Mouse (Mus musculus): ENCODE results near the gene Rbp3. TPM values are rescaled to one million over a fixed set of nuclear protein-coding genes. Genes with fewer than 3 reads are reported as not detected.

The Rbp3 gene
- total RNA-seq, 2 experiments from 2014 or later, result not detected

DNA sequence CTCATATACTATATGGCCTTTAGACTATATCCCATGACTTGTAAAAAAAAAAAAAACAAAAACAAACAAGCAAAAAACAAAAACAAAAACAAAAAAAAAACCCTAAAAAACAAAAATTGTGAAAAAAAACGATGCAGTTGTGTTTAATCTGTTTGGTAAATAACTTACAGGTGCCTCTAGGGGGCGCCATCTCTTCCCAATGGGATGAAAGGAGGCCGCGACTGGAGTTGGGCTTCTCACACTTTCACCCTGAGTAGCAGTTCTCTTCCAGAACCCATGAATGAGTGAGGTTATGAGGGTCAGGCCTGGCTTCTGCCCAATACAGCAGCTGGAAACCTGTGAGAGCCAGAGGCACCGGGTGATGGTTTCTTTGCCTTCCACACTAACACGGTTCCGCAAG is 11.9 kb downstream of the Rbp3 start:
- no peak for DNase-seq
- intact Hi-C loops (cut with DNase I), result no loop called here

GRCm38 (mm10) chr14:33972679-33973078 is 18.9 kb downstream of the Rbp3 start:
- intact Hi-C loops (cut with DNase I), result no loop called here
- DNase-seq, result no peak

DNA sequence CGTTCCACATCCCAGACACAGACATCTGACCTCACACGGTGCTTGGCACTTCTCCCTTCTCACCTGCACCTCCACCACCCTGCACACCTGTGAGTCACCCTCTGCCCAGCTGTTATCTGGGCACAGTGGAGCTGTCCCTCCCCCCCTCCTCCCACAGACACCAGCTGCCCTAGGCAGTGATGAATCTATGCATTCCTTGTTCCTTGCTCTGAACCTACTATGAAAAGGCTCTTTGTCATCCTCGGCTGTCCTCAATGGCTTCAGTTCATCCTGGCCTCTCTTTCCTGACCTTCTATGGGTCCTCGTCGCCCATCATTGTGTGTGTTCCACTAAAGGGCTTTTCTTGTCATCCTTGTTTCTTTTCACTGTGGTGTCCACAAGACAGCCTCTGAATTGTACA is 20.9 kb downstream of the Rbp3 start:
- intact Hi-C loops (cut with DNase I), result no loop called here
- DNase-seq, result no peak

DNA sequence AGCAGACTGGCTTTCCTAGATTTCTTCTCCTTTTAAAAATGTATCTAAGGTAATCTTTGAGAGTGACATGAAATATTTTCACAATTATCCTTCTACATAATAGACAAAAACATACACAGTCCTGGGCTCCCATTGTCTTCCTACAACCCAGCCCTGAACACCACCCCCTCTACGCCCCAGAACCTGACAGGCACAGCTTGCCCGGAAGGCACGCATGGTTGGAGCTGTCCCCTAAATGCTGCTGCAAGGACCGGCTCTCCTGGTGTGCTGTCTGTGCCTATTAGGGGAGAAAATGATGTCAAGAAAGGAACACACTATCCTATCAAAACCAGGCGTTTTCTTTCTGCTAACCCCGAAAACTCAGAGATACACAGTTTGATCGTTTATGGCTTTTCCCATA is 23.9 kb downstream of the Rbp3 start:
- intact Hi-C loops (cut with DNase I), result no loop called here
- no peak for DNase-seq

DNA sequence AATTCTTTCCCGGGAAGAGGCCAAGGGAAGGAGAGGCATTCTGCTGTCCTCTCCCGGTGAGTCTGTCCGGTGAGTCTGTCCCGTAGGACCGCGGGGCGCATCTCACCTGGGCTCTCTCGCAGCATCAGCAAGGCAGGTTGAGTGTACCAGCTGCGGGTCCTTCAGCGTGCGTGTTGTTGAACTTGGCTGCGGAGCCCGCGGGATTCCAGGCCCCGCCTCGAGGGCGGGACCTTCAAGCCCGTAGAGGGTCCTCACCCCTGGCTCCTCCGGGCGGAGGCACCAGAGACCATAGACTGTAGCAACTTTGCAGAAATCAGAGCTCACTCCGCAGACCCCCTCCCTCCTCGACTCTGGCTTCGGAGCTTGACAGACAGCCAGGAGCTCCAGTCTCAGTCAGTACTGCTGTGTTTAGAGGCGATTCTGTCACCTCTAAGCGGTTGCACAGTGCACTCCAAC is 24.8 kb downstream of the Rbp3 start, which contains the start of gene Zfp488:
TSS of gene Zfp488 (minus strand) at position 161 of the 456 bp plus-strand sequence.
- no peak for DNase-seq
- intact Hi-C loops (cut with DNase I), result no loop called here

GRCm38 (mm10) chr14:33989201-33989600 is 35.4 kb downstream of the Rbp3 start:
- DNase-seq, result no peak
- intact Hi-C loops (cut with DNase I), result no loop called here

DNA sequence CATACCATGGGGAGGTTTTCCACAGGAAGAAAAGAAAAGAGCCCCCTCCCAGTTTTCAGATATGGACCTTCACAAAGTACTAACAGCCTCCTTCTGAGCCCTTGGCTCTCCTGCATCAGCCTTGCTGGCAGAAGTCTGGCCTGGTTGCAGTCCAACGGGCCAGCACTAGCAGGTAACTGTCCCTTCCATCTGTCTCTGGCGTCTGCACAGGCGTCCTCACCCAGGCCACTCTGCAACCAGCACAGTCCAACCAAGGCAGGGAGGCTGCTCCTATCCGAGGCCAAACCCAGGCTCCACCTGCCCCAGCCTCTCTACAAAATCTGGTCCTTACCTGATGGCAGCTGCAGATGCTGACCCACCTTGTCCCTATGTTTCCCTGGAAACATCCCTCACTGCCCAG is 38.2 kb downstream of the Rbp3 start:
- DNase-seq, result no peak
- intact Hi-C loops (cut with DNase I), result no loop called here

GRCm38 (mm10) chr14:33993051-33993450 is 39.2 kb downstream of the Rbp3 start:
- no peak for DNase-seq

DNA sequence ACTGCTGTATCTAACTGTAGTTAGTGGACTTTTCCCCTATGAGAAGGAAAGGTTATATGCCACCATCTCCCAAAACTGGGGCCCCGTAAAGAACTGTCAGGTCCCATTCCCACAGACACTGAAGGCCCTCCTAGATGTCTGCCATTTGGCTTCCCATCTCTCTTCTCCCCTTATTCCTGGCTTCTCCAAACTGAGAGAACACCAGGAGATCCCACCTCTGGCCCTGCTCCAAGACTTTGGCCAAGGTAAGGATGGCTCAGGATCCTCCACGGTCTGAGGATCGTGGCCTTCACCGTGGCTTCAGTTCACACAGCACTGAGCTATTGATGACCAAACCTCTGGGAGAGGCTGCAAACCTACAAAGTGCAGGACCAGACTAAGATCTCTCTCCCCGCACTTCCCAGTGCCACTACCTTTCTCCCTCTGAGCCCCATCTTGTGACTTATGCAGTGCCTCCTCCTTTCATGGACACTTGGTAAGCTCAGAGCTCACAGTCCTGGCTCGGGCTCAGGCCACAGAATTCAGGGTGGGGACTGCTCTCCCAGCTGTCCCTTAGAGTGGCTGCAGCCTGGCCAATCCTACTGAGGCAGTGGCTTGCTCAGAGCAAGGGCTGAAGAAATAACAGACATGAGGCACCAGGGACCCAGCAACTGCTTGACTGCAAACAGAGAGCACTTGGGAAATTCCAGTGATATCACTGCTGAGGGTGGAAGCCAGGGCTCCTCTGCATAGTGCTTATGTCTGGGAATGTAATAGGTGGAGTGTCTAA is 39.9 kb downstream of the Rbp3 start:
- no peak for DNase-seq
- intact Hi-C loops (cut with DNase I), result no loop called here

More at GRCm38 (mm10) chr14:33993051-33993450, 39.2 kb downstream of the Rbp3 start:
- intact Hi-C loops (cut with DNase I), result no loop called here

GRCm38 (mm10) chr14:33997427-33997826 is 43.6 kb downstream of the Rbp3 start:
- DNase-seq, result no peak
- intact Hi-C loops (cut with DNase I), result no loop called here

DNA sequence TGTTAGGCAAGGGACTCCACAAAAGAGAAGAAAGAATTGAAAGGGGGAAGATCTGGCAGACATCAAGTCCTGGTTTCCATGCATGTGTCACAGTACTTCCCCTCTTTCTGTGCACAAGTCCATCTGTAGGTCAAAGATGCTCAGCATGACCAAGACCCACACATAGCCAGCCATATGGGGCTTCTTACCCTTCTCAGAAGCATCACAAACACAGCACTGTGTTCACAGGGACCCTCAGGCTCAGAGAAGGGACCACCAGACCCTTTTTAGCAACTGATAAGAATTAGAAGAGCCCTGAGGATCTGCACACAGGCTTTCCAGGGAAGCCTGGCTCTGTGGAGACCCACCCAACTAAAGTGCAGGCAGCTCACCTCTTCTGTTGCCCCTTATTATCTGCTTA is 46.3 kb downstream of the Rbp3 start:
- DNase-seq, result no peak
- intact Hi-C loops (cut with DNase I), result no loop called here

GRCm38 (mm10) chr14:34001445-34001844 is 47.6 kb downstream of the Rbp3 start:
- intact Hi-C loops (cut with DNase I), result no loop called here
- DNase-seq, result no peak

DNA sequence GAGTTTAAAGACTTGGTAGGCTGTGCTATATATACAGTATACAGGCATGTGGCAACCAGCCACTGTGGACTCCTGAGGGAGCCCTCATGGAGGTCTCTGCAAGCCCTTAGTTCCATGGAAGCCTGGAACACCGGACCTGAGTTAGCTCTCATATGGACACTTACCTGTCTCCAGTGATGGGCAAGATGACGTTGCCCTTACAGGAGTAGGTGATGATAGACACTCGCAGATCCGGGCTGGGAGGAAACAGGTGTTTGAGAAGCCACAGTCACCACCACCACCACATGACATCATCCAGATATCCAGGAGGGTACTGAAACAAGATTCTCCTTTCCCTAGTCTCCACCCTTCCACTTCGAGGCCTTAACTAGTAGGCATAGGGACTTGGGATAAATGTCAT is 48.6 kb downstream of the Rbp3 start:
- intact Hi-C loops (cut with DNase I), result no loop called here
- no peak for DNase-seq

Other genes starting within 250 kb of the Rbp3 start
- 1 to 10 TPM; 2.6 to 3.9 TPM for gene Gdf10, start 30.4 kb upstream of the Rbp3 start, total RNA-seq (2021)
- gene Gdf2, start 13.0 kb upstream of the Rbp3 start, total RNA-seq (2021), result under 1 TPM; 0.17 to 0.20 TPM
- gene Zfp488, start 24.8 kb downstream of the Rbp3 start, total RNA-seq (2021), result not detected
- not detected for gene Gm30083, start 61.2 kb downstream of the Rbp3 start, total RNA-seq (2021)
- gene Gm5460, start 62.8 kb downstream of the Rbp3 start, total RNA-seq (2021), result not detected
- not detected for gene Antxrl, start 98.7 kb downstream of the Rbp3 start, total RNA-seq (2021)
- 1 to 10 TPM; 4.3 to 5.2 TPM for gene Anxa8, start 132.0 kb downstream of the Rbp3 start, total RNA-seq (2021)
- not detected for gene A630023A22Rik, start 148.8 kb downstream of the Rbp3 start, total RNA-seq (2021)
- gene Npy4r, start 198.5 kb downstream of the Rbp3 start, total RNA-seq (2021), result under 1 TPM; 0.07 to 0.24 TPM
- gene Gprin2, start 247.7 kb downstream of the Rbp3 start, total RNA-seq (2021), result under 1 TPM; 0.07 TPM